Mouse (Mus musculus) midbrain, postnatal 0 days (tissue): ENCODE measurements at regions not wholly inside any gene's neighbourhood (a gene's known extent, or its start where the extent isn't known, plus 50 kb on each side); places are given as distances from the start of the nearest gene placed in this dataset.

Experiments used
- ATAC-seq: fragments of 200-750 bp; cut with Nextera tagmentation; 2 replicates; pipeline ENCODE4 v1.8.0; 2017; ENCODE audit warnings: moderate number of reproducible peaks, mild to moderate bottlenecking, moderate TSS enrichment, moderate library complexity; ENCODE audit not compliant: low FRiP score
- DNase-seq: peaks from one replicate; pipeline ENCODE4 v3.0.0-alpha.2; 2015; ENCODE audit warnings: low spot score
- H3K27ac ChIP-seq: fragments of 300-500 bp; sonication (generic); 2 replicates; pipeline ENCODE4 v1.5.1; 2014; ENCODE audit warnings: low read depth, mild to moderate bottlenecking, low read length, mixed read lengths
- H3K27me3 ChIP-seq: fragments of 300-500 bp; sonication (generic); 2 replicates; pipeline ENCODE4 v1.6.1; 2014; ENCODE audit warnings: low read length, control low read depth, mixed read lengths; ENCODE audit not compliant: insufficient read depth
- H3K36me3 ChIP-seq: fragments of 300-500 bp; sonication (generic); 2 replicates; pipeline ENCODE4 v1.6.1; 2014; ENCODE audit warnings: low read length, control low read depth, mixed read lengths; ENCODE audit not compliant: insufficient read depth
- H3K4me1 ChIP-seq: fragments of 300-500 bp; sonication (generic); 2 replicates; pipeline ENCODE4 v1.6.1; 2014; ENCODE audit warnings: mild to moderate bottlenecking, control low read depth, antibody characterized with exemption, low read length, mixed read lengths; ENCODE audit not compliant: insufficient read depth
- H3K4me2 ChIP-seq: fragments of 300-500 bp; sonication (generic); 2 replicates; pipeline ENCODE4 v1.6.1; 2014; ENCODE audit warnings: low read depth, mild to moderate bottlenecking, low read length, mixed read lengths; ENCODE audit not compliant: poor library complexity, severe bottlenecking
- H3K4me3 ChIP-seq: fragments of 300-500 bp; sonication (generic); 2 replicates; pipeline ENCODE4 v1.5.1; 2014; ENCODE audit warnings: low read depth, mild to moderate bottlenecking, low read length, moderate library complexity
- H3K9ac ChIP-seq: fragments of 300-500 bp; sonication (generic); replicated peaks from 2 replicates; pipeline ENCODE4 v1.6.1; 2014; ENCODE audit warnings: mild to moderate bottlenecking, low read length, moderate library complexity, mixed read lengths; ENCODE audit not compliant: poor library complexity, severe bottlenecking
- H3K9me3 ChIP-seq: fragments of 300-500 bp; sonication (generic); 2 replicates; pipeline ENCODE4 v1.6.1; 2016; ENCODE audit warnings: low read length, control low read depth
- CTCF ChIP-seq: IDR thresholded peaks from 2 replicates; pipeline ENCODE4 v1.5.1; 2016; ENCODE audit warnings: antibody characterized with exemption, mild to moderate bottlenecking
- WGBS: fragments of 180-500 bp; shearing (Covaris S2); extraction: QIAGEN DNeasy Blood & Tissue Kit; methylation state at CpG from one replicate; pipeline ENCODE4 v1.1.7; 2014; 5-methylcytosine and 5-hydroxymethylcytosine counted together

DNA sequence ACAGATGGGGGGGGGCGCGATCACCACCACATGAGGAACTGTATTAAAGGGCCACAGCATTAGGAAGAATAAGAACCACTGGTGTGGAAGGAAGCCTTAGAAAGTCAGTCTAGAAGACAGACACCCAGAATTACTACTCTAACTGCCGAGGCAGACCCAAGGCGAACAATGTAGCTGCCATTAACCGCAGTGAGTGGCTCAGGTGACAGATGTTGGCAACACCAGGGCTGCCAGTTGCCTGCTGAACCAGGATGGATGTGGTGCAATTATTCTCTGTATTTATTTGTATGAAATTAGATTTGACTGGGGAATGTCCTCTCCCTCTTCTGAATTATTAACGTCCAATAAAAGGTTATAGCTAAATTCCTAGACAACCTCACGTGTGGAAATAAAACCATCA lies 124.7 kb downstream of the 4930564D02Rik start:
- H3K4me2 ChIP-seq: no peak overlapping the region
- H3K36me3 ChIP-seq: no peaks in the 10 kb centered on the region
- H3K9ac ChIP-seq: no peak overlapping the region
- H3K9me3 ChIP-seq: no peaks in the 10 kb centered on the region
- TF ChIP-seq CTCF: no peak
- H3K4me3 ChIP-seq: no peak overlapping the region
- H3K27me3 ChIP-seq: no peaks in the 10 kb centered on the region
- WGBS: 91% methylated on average over 7 of the region's 7 CpGs
- H3K27ac ChIP-seq: no peak overlapping the region
- no peaks in the 10 kb centered on the region for H3K4me1 ChIP-seq
- DNase-seq: no peak
- ATAC-seq: no peak

DNA sequence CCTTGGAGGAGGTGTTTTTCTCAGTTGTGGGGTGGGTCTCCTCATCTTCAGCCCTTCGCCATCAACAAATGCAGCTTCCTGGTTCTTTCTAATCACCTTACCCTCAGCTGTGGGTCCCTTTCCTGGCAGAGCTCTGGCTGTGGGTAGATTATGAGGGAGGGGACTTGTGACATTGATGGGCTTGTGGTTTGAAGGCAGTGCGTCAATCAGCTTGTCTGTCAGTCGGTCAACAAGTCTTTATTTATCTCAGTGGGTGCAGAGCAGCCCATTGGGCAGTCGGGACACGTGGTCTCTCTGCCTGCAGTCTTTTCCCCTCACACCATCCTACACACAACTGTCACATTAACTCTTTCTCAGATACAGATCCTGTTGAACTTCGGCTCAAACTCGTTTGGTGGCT lies 125.2 kb downstream of the 4930564D02Rik start:
- no peak for TF ChIP-seq CTCF
- Histone ChIP-seq H3K36me3 (no peaks in the 10 kb centered on the region), H3K4me2 (no peak overlapping the region), H3K9ac (no peak overlapping the region), H3K27ac (no peak overlapping the region), H3K27me3 (no peaks in the 10 kb centered on the region), H3K4me3 (no peak overlapping the region), H3K4me1 (no peaks in the 10 kb centered on the region), H3K9me3 (no peaks in the 10 kb centered on the region)
- ATAC-seq: no peak
- WGBS: 65% methylated on average over 7 of the region's 7 CpGs
- no peak for DNase-seq

DNA sequence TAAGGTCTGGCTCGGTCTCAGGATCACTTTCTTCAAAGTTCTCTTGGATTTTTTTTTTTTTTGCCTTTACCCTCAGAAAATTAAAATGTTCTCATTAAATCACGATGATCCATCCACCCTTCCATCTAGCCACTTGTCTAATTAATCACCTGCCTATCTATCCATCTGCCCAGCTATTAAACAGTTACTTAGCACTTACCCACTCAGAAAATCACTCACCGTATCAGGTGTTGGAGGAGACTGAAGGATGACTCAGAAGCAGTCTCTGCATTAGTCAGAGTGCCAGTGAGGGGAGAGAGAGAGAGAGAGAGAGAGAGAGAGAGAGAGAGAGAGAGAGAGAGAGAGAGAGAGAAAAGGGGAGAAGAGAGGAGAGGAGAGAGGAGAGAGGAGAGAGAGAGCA lies 134.1 kb downstream of the 4930564D02Rik start:
- H3K27ac ChIP-seq: no peak overlapping the region
- ATAC-seq (no peak), DNase-seq (no peak)
- no peak for TF ChIP-seq CTCF
- no peaks in the 10 kb centered on the region for H3K9me3 ChIP-seq
- WGBS: 81% methylated on average over 3 of the region's 3 CpGs
- H3K36me3 ChIP-seq: no peaks in the 10 kb centered on the region
- no peak overlapping the region for H3K4me3 ChIP-seq
- no peak overlapping the region for H3K9ac ChIP-seq
- no peaks in the 10 kb centered on the region for H3K4me1 ChIP-seq
- H3K27me3 ChIP-seq: no peaks in the 10 kb centered on the region
- H3K4me2 ChIP-seq: no peak overlapping the region

DNA sequence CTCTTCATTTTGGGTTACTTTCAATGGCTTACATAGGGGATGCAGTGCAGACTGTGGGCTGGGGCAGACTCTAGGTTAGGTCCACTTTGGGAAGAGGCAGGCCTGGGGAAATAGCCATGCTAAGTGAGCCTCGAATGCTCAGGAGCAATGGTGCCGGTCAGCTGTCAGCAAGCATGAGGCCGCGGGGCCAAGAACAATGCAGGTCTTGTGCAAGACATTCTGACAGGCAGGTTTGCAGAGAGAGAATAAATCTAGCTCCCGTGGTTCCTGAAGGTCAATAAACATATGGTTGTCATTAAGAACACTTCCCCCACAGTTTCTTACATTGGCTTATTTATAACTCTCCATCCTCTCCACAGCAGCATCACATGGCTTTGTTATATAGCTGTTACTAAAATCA lies 142.5 kb downstream of the 4930564D02Rik start:
- no peaks in the 10 kb centered on the region for H3K9me3 ChIP-seq
- ATAC-seq (no peak), DNase-seq (no peak)
- no peaks in the 10 kb centered on the region for H3K27me3 ChIP-seq
- 72% methylated on average over 5 of the region's 5 CpGs for WGBS
- H3K4me3 ChIP-seq: no peak overlapping the region
- H3K36me3 ChIP-seq: no peaks in the 10 kb centered on the region
- TF ChIP-seq CTCF: no peak
- no peaks in the 10 kb centered on the region for H3K4me1 ChIP-seq
- H3K27ac ChIP-seq: no peak overlapping the region
- no peak overlapping the region for H3K4me2 ChIP-seq
- H3K9ac ChIP-seq: no peak overlapping the region

DNA sequence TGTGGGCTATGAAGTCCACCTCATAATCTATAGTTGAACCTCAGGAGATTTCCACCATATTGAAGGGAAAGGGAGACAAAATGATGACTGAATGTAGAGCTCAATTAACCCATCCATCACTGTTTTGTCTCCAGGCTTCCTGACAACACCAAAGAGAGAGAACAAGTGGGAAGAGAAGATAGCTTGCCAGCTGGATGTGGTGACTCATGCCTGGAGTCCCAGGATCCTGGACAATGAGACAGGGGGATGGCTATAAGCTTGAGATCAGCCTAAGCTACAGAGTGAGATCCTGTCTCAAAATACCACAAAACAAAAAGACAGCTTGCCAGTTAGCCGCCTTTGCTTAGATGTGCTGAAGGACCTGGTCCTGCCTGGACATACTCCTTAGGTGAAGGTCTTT lies 144.4 kb downstream of the 4930564D02Rik start:
- no peaks in the 10 kb centered on the region for H3K36me3 ChIP-seq
- 93% methylated on average over 1 of the region's 1 CpGs for WGBS
- ATAC-seq (no peak), DNase-seq (no peak)
- H3K4me1 ChIP-seq: peaks cover 4% of the 10 kb centered on the region; the same call in 1 of the 2 replicates
- H3K4me2 ChIP-seq: no peak overlapping the region
- TF ChIP-seq CTCF: no peak
- H3K9me3 ChIP-seq: no peaks in the 10 kb centered on the region
- H3K9ac ChIP-seq: no peak overlapping the region
- H3K27me3 ChIP-seq: no peaks in the 10 kb centered on the region
- no peak overlapping the region for H3K4me3 ChIP-seq
- no peak overlapping the region for H3K27ac ChIP-seq

DNA sequence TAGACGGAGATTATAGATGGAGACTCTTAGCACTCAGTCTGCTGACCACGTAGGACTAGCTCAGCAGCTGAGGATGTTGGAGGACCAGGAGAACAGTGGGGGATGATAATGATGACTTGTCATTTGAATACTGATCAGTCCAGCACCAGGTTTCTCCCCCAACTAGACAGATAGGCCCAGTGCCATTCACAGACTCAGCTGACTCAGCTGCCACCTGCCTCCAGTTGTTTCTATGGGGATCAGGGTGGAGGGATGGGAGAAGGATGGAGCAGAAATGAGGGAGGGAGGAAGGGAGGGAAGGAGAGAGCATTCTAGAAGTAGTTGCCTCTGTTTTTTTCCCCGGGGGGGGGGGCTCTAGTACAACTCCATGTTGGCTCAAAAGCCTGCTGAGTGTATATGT lies 145.1 kb downstream of the 4930564D02Rik start:
- no peak for DNase-seq
- H3K27me3 ChIP-seq: no peaks in the 10 kb centered on the region
- H3K27ac ChIP-seq: no peak overlapping the region
- H3K9me3 ChIP-seq: no peaks in the 10 kb centered on the region
- peaks cover 4% of the 10 kb centered on the region; the same call in 1 of the 2 replicates for H3K4me1 ChIP-seq
- H3K4me2 ChIP-seq: no peak overlapping the region
- no peak for TF ChIP-seq CTCF
- H3K36me3 ChIP-seq: no peaks in the 10 kb centered on the region
- no peak overlapping the region for H3K9ac ChIP-seq
- 57% methylated on average over 3 of the region's 3 CpGs for WGBS
- H3K4me3 ChIP-seq: no peak overlapping the region
- no peak for ATAC-seq
